Mouse (Mus musculus) MEL (cell line): ENCODE measurements at regions not wholly inside any gene's neighbourhood (a gene's known extent, or its start where the extent isn't known, plus 50 kb on each side); places are given as distances from the start of the nearest gene placed in this dataset.

Experiments
- BHLHE40 ChIP-seq: IDR thresholded peaks from 2 replicates; pipeline ENCODE4 v1.6.1; 2012; ENCODE audit warnings: low read depth, mild to moderate bottlenecking, inconsistent platforms, low read length, improper control_type of control experiment, borderline replicate concordance
- CHD1 ChIP-seq: IDR thresholded peaks from 2 replicates; pipeline ENCODE4 v1.6.1; 2012; ENCODE audit warnings: low read depth, mild to moderate bottlenecking, inconsistent platforms, low read length, improper control_type of control experiment
- CTCF ChIP-seq, 3 experiments: IDR thresholded peaks in 2 of 3; conservative IDR thresholded peaks in 1 of 3; 2 replicates each; pipeline ENCODE4 v1.5.1; 2011 to 2012; ENCODE audit warnings: low read length in 3 of 3, low read depth in 2 of 3, mild to moderate bottlenecking in 2 of 3, improper control_type of control experiment in 1 of 3, inconsistent platforms in 1 of 3, mixed read lengths in 1 of 3, moderate library complexity in 1 of 3; ENCODE audit not compliant: control insufficient read depth in 1 of 3, insufficient read depth in 1 of 3, poor library complexity in 1 of 3, severe bottlenecking in 1 of 3
- ELF1 ChIP-seq: IDR thresholded peaks from 2 replicates; pipeline ENCODE4 v1.6.1; 2014; ENCODE audit warnings: low read depth, mild to moderate bottlenecking, inconsistent platforms, low read length, improper control_type of control experiment, moderate library complexity
- EP300 ChIP-seq, 2 experiments: IDR thresholded peaks; 2 replicates each; pipeline ENCODE4 v1.6.1; 2011; ENCODE audit warnings: improper control_type of control experiment in 2 of 2, low read length in 2 of 2, low read depth in 1 of 2, mild to moderate bottlenecking in 1 of 2
- GATA1 ChIP-seq: IDR thresholded peaks from 2 replicates; pipeline ENCODE4 v1.6.1; 2011; ENCODE audit warnings: low read depth, low read length, improper control_type of control experiment
- JUND ChIP-seq: IDR thresholded peaks from 2 replicates; pipeline ENCODE4 v1.6.1; 2011; ENCODE audit warnings: low read depth, mild to moderate bottlenecking, improper control_type of control experiment, low read length
- POLR2A ChIP-seq, 2 experiments: IDR thresholded peaks; 2 replicates each; pipeline ENCODE4 v1.6.1; 2011 to 2012; ENCODE audit warnings: low read length in 2 of 2, mild to moderate bottlenecking in 2 of 2, control low read depth in 1 of 2, improper control_type of control experiment in 1 of 2, low read depth in 1 of 2, moderate library complexity in 1 of 2; ENCODE audit not compliant: control insufficient read depth in 1 of 2, insufficient read depth in 1 of 2, poor library complexity in 1 of 2
- USF1 ChIP-seq: IDR thresholded peaks from 2 replicates; pipeline ENCODE4 v1.6.1; 2014; ENCODE audit warnings: low read depth, mild to moderate bottlenecking, inconsistent platforms, low read length, improper control_type of control experiment, moderate library complexity
- ZNF384 ChIP-seq: IDR thresholded peaks from 2 replicates; pipeline ENCODE4 v1.6.1; 2012; ENCODE audit warnings: low read depth, mild to moderate bottlenecking, inconsistent platforms, low read length, improper control_type of control experiment

- no peak for TF ChIP-seq ELF1
- no peak for TF ChIP-seq GATA1
- no peak for TF ChIP-seq BHLHE40
- no peak for TF ChIP-seq POLR2A (IDR thresholded peaks at IDR 0.05; ENCODE audit: control insufficient read depth in 1 of 2, insufficient read depth in 1 of 2, low read depth in 1 of 2, low read length in 2 of 2, poor library complexity in 1 of 2)
- no peak for TF ChIP-seq CHD1
- TF ChIP-seq USF1: no peak
- no peak for TF ChIP-seq CTCF (IDR thresholded peaks at IDR 0.05 in 2 of 3, conservative IDR thresholded peaks at IDR 0.05 in 1 of 3; ENCODE audit: control insufficient read depth in 1 of 3, insufficient read depth in 1 of 3, low read depth in 2 of 3, low read length in 3 of 3, poor library complexity in 1 of 3, severe bottlenecking in 1 of 3)
- TF ChIP-seq ZNF384: no peak
- TF ChIP-seq EP300 (IDR thresholded peaks at IDR 0.05; ENCODE audit: low read depth in 1 of 2, low read length in 2 of 2): no peak
- no peak for TF ChIP-seq JUND
Measured at GRCm38 (mm10) chr7:37254431-37254830, 519.0 kb downstream of the Zfp536 start.
